Mouse (Mus musculus): ENCODE results near the gene Slc29a1. TPM values are rescaled to one million over a fixed set of nuclear protein-coding genes. Genes with fewer than 3 reads are reported as not detected.

Slc29a1 gene
- total and polyA plus RNA-seq, 3 experiments, result 58.4 to 88.0 (median 72.1) TPM

DNA sequence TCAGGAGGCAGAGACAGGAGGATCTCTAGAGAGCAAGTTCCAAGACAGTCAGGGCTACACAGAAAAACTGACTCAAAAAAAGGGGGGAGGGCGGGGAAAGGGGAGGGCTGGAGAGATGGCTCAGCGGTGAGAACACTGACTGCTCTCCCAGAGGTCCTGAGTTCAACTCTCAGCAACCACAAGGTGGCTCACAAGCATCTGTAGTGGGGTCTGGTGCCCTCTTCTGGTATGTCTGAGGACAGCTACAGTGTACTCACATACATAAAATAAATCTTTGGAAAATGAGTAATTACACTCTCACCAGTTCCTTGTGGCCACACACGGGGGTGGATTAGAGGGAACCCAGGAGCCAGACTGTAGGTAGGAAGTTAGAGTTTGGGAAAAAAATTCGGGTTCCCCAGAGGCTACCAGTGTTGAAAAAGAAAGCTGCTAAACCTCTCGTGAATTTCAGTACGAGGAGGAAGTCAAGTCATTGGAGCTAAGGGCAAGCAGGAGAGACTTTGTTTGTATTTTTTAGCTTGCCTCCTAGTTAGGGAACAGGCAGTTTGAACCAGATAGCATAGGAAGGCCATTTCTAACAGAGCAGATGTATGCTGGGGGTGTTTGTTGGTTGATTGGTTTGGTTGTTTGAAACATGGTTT is 16.6 kb downstream of the Slc29a1 start (continued):
- TF ChIP-seq ELF1 (IDR thresholded peaks at IDR 0.05; ENCODE audit: low read depth, low read length) (no peak), ZC3H11A (IDR thresholded peaks at IDR 0.05; ENCODE audit: low read depth, low read length) (no peak), POLR2AphosphoS2 (IDR thresholded peaks at IDR 0.05; ENCODE audit: low read depth, low read length) (no peak), USF2 (conservative IDR thresholded peaks at IDR 0.05; ENCODE audit: low read depth, low read length) (no peak), ETS1 (conservative IDR thresholded peaks at IDR 0.05; ENCODE audit: low read depth, low read length) (no peak), PAX5 (IDR thresholded peaks at IDR 0.05; ENCODE audit: low read length) (no peak), TBP (conservative IDR thresholded peaks at IDR 0.05; ENCODE audit: low read depth, low read length) (no peak), JUN (IDR thresholded peaks at IDR 0.05; ENCODE audit: insufficient read depth, low read depth, low read length) (no peak), MAX (IDR thresholded peaks at IDR 0.05; ENCODE audit: low read length) (no peak), SMC3 (IDR thresholded peaks at IDR 0.05; ENCODE audit: low read depth, low read length) (peak; percentile 85), USF1 (IDR thresholded peaks at IDR 0.05; ENCODE audit: low read depth, low read length) (no peak), POLR2A (IDR thresholded peaks at IDR 0.05; ENCODE audit: low read depth, low read length) (no peak), ZKSCAN1 (IDR thresholded peaks at IDR 0.05; ENCODE audit: borderline replicate concordance, low read depth, low read length) (no peak), KAT2A (IDR thresholded peaks at IDR 0.05; ENCODE audit: insufficient replicate concordance, low read length) (no peak)

DNA sequence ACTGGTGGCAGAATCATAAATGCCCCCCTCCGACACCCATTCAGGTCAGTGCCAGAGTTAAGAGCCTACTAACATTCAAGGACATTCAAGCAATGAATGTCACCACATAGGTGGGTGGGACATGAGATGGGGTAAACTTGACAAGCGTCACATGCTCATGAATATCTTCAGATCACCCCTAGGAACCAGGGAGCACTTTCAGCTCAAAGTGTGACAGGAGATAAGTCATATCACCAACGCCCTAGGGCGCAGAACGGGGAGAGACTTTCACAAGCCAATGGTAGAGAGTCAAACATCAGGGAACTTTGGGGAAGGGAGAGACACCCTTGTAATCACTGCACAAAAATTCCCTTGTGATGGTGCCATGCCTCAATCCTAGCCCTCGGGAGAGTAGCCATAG is 17.2 kb downstream of the Slc29a1 start:
- Histone ChIP-seq H3K79me2 (replicated peaks; ENCODE audit: control insufficient read depth, extremely low read depth, insufficient read depth, poor library complexity, severe bottlenecking) (no peaks in the 10 kb centered on the region), H3K4me1 (ENCODE audit: control insufficient read depth in 1 of 2, insufficient read depth in 2 of 2) (peaks cover 8 to 51% of the 10 kb centered on the region in 2 experiments), H3K36me3 (replicated peaks in 1 of 2; ENCODE audit: control insufficient read depth in 1 of 2, insufficient read depth in 1 of 2, low read length in 1 of 2) (peaks cover 13 to 31% of the 10 kb centered on the region in 2 experiments), H3K9me3 (replicated peaks; ENCODE audit: low read length) (peaks cover 10% of the 10 kb centered on the region), H3K27me3 (replicated peaks) (no peaks in the 10 kb centered on the region), H3K9ac (ENCODE audit: insufficient read depth, low read depth) (no peak overlapping the region), H3K4me3 (replicated peaks in 1 of 3; ENCODE audit: low read depth in 2 of 3, low read length in 2 of 3, poor library complexity in 1 of 3) (no peak overlapping the region), H3K27ac (ENCODE audit: insufficient read depth, low read depth) (no peak overlapping the region), H3K4me2 (ENCODE audit: insufficient read depth, low read depth, poor library complexity, severe bottlenecking) (no peak overlapping the region)
- no peak for DNase-seq (ENCODE audit: extremely low read depth)
- no peak for TF ChIP-seq CHD2 (IDR thresholded peaks at IDR 0.05; ENCODE audit: low read length)
- no peak for TF ChIP-seq GABPA (IDR thresholded peaks at IDR 0.05; ENCODE audit: insufficient replicate concordance, low read depth, low read length)
- TF ChIP-seq SMC3 (IDR thresholded peaks at IDR 0.05; ENCODE audit: low read depth, low read length), result no peak
- TF ChIP-seq CTCF (conservative IDR thresholded peaks at IDR 0.05 in 1 of 2, IDR thresholded peaks at IDR 0.05 in 1 of 2; ENCODE audit: low read depth in 2 of 2, low read length in 2 of 2), result no peak
- TF ChIP-seq JUN (IDR thresholded peaks at IDR 0.05; ENCODE audit: insufficient read depth, low read depth, low read length), result no peak
- TF ChIP-seq MAZ (IDR thresholded peaks at IDR 0.05; ENCODE audit: low read depth, low read length), result no peak
- no peak for TF ChIP-seq HCFC1 (IDR thresholded peaks at IDR 0.05; ENCODE audit: low read depth, low read length)
- TF ChIP-seq ETS1 (conservative IDR thresholded peaks at IDR 0.05; ENCODE audit: low read depth, low read length), result no peak
- no peak for TF ChIP-seq MXI1 (IDR thresholded peaks at IDR 0.05; ENCODE audit: low read depth, low read length)
- TF ChIP-seq PAX5 (IDR thresholded peaks at IDR 0.05; ENCODE audit: low read length), result no peak
- TF ChIP-seq ZC3H11A (IDR thresholded peaks at IDR 0.05; ENCODE audit: low read depth, low read length), result no peak
- TF ChIP-seq RAD21 (IDR thresholded peaks at IDR 0.05; ENCODE audit: low read depth, low read length), result no peak
- TF ChIP-seq TCF12 (IDR thresholded peaks at IDR 0.05; ENCODE audit: low read depth, low read length), result no peak
- no peak for TF ChIP-seq E2F4 (IDR thresholded peaks at IDR 0.05; ENCODE audit: insufficient replicate concordance, low read depth, low read length)
- TF ChIP-seq BHLHE40 (IDR thresholded peaks at IDR 0.05; ENCODE audit: low read depth, low read length), result no peak
- no peak for TF ChIP-seq KAT2A (IDR thresholded peaks at IDR 0.05; ENCODE audit: insufficient replicate concordance, low read length)
- TF ChIP-seq USF2 (conservative IDR thresholded peaks at IDR 0.05; ENCODE audit: low read depth, low read length), result no peak
- in situ Hi-C loops (cut with MboI; ENCODE audit: low pct_ligation_motif_present, low pct_unique_long_range_greater_than_20kb, low sequenced_read_pairs) (no loop called here), dilution Hi-C loops (cut with MboI; ENCODE audit: extremely low pct_ligation_motif_present, extremely low pct_unique_long_range_greater_than_20kb, low sequenced_read_pairs) (no loop called here)

Data from CH12.LX (cell line).